Mouse (Mus musculus): ENCODE measurements at regions not wholly inside any gene's neighbourhood (a gene's known extent, or its start where the extent isn't known, plus 50 kb on each side); places are given as distances from the start of the nearest gene placed in this dataset.

DNA sequence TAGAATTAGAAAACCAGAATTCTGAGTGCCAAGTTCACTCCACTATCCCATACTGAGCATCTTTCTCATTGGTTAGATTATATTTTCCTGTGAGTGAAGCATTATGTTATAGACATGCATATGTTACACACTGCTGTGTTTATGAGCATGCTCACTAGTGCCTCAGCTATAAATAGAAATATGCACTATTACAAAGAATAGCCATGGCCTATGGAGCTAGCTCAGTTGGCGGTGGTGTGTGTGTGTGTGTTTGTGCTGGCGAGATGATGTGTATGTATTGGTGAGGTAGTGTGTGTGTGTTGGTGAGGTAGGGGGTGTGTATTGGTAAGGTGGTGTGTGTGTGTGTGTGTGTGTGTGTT is 106.2 kb downstream of the Sec31a start:
- Histone ChIP-seq H3K9ac (ENCODE audit: low read depth, low read length) (no peak overlapping the region), H3K79me2 (ENCODE audit: control insufficient read depth, insufficient read depth, low read length) (no peaks in the 10 kb centered on the region), H3K36me3 (ENCODE audit: control insufficient read depth, insufficient read depth, low read length) (no peaks in the 10 kb centered on the region), H3K27me3 (ENCODE audit: control insufficient read depth, insufficient read depth, low read length) (0 out of 2 replicates have a peak, but pooled peaks cover 5% of the 10 kb centered on the region), H3K4me1 (ENCODE audit: control insufficient read depth, insufficient read depth, low read length) (no peaks in the 10 kb centered on the region), H3K27ac (replicated peaks; ENCODE audit: insufficient read depth, low read depth, low read length) (no peak overlapping the region), H3K4me3 (ENCODE audit: insufficient read depth, low read depth, low read length) (no peak overlapping the region)
- 94% methylated on average over 2 of the region's 2 CpGs for WGBS
- DNase-seq (ENCODE audit: extremely low read depth, low read depth, low spot score): no peak
- TF ChIP-seq CTCF (IDR thresholded peaks at IDR 0.05; ENCODE audit: low read depth, low read length) (no peak), POLR2A (IDR thresholded peaks at IDR 0.05; ENCODE audit: extremely low read depth, insufficient read depth, low read length) (no peak)

GRCm38 (mm10) chr5:100309071-100309806 is 106.8 kb downstream of the Sec31a start:
- Histone ChIP-seq H3K27ac (replicated peaks; ENCODE audit: insufficient read depth, low read depth, low read length) (no peak overlapping the region), H3K9ac (ENCODE audit: low read depth, low read length) (no peak overlapping the region), H3K27me3 (ENCODE audit: control insufficient read depth, insufficient read depth, low read length) (0 out of 2 replicates have a peak, but pooled peaks cover 5% of the 10 kb centered on the region), H3K36me3 (ENCODE audit: control insufficient read depth, insufficient read depth, low read length) (no peaks in the 10 kb centered on the region), H3K4me3 (ENCODE audit: insufficient read depth, low read depth, low read length) (no peak overlapping the region), H3K4me1 (ENCODE audit: control insufficient read depth, insufficient read depth, low read length) (no peaks in the 10 kb centered on the region), H3K79me2 (ENCODE audit: control insufficient read depth, insufficient read depth, low read length) (no peaks in the 10 kb centered on the region)
- WGBS: 79% methylated on average over 17 of the region's 17 CpGs
- no peak for DNase-seq (ENCODE audit: extremely low read depth, low read depth, low spot score)
- TF ChIP-seq CTCF (IDR thresholded peaks at IDR 0.05; ENCODE audit: low read depth, low read length): no peak
- TF ChIP-seq POLR2A (IDR thresholded peaks at IDR 0.05; ENCODE audit: extremely low read depth, insufficient read depth, low read length): no peak

- no peak overlapping the region for H3K4me3 ChIP-seq (ENCODE audit: insufficient read depth, low read depth, low read length)
- no peaks in the 10 kb centered on the region for H3K36me3 ChIP-seq (ENCODE audit: control insufficient read depth, insufficient read depth, low read length)
- no peak overlapping the region for H3K27ac ChIP-seq (replicated peaks; ENCODE audit: insufficient read depth, low read depth, low read length)
- WGBS: 65% methylated on average over 3 of the region's 3 CpGs
- 0 out of 2 replicates have a peak, but pooled peaks cover 5% of the 10 kb centered on the region for H3K27me3 ChIP-seq (ENCODE audit: control insufficient read depth, insufficient read depth, low read length)
- H3K79me2 ChIP-seq (ENCODE audit: control insufficient read depth, insufficient read depth, low read length): no peaks in the 10 kb centered on the region
- no peaks in the 10 kb centered on the region for H3K4me1 ChIP-seq (ENCODE audit: control insufficient read depth, insufficient read depth, low read length)
- DNase-seq (ENCODE audit: extremely low read depth, low read depth, low spot score): no peak
- TF ChIP-seq CTCF (IDR thresholded peaks at IDR 0.05; ENCODE audit: low read depth, low read length) (no peak), POLR2A (IDR thresholded peaks at IDR 0.05; ENCODE audit: extremely low read depth, insufficient read depth, low read length) (no peak)
- H3K9ac ChIP-seq (ENCODE audit: low read depth, low read length): no peak overlapping the region
Measured at GRCm38 (mm10) chr5:100304403-100304802, 111.6 kb downstream of the Sec31a start.

DNA sequence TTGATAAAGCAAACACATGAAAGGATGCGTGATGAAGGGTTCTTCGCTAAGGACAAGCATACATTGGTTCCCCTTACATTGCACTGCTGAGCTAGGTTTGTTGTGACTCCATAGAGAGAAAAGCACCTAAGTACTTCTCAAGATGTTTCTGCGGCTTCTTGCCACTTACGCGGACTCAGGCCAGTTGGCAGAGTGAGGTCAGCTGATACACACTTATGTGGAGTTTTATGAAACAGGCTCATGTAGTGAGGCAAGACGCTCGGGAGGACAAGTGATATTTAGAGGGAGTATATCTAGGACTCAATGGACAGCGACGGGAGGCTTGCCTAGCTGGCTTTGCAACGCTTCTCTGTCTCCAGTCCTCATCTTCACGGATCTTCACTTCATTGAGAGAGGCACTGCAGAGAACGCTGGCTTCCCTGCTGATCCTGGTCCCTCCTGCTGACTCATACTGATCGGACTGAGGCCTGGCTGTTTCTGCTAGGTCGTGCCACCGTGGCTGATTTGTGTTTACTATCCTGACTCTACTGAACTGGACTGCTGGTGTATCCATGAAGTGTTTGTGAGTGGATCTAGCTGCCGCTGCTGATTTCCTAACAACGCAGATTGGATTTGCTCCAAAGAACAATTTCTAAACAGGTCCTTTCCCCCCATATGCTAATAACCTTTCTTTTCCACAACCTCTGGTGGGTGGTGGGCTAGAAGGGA is 113.8 kb downstream of the Sec31a start:
- WGBS: 82% methylated on average over 17 of the region's 17 CpGs
- Histone ChIP-seq H3K36me3 (ENCODE audit: control insufficient read depth, insufficient read depth, low read length) (no peaks in the 10 kb centered on the region), H3K9ac (ENCODE audit: low read depth, low read length) (no peak overlapping the region), H3K4me3 (ENCODE audit: insufficient read depth, low read depth, low read length) (no peak overlapping the region), H3K79me2 (ENCODE audit: control insufficient read depth, insufficient read depth, low read length) (no peaks in the 10 kb centered on the region), H3K27me3 (ENCODE audit: control insufficient read depth, insufficient read depth, low read length) (0 out of 2 replicates have a peak, but pooled peaks cover 5% of the 10 kb centered on the region), H3K4me1 (ENCODE audit: control insufficient read depth, insufficient read depth, low read length) (no peaks in the 10 kb centered on the region), H3K27ac (replicated peaks; ENCODE audit: insufficient read depth, low read depth, low read length) (no peak overlapping the region)
- no peak for DNase-seq (ENCODE audit: extremely low read depth, low read depth, low spot score)
- TF ChIP-seq CTCF (IDR thresholded peaks at IDR 0.05; ENCODE audit: low read depth, low read length) (no peak), POLR2A (IDR thresholded peaks at IDR 0.05; ENCODE audit: extremely low read depth, insufficient read depth, low read length) (no peak)

DNA sequence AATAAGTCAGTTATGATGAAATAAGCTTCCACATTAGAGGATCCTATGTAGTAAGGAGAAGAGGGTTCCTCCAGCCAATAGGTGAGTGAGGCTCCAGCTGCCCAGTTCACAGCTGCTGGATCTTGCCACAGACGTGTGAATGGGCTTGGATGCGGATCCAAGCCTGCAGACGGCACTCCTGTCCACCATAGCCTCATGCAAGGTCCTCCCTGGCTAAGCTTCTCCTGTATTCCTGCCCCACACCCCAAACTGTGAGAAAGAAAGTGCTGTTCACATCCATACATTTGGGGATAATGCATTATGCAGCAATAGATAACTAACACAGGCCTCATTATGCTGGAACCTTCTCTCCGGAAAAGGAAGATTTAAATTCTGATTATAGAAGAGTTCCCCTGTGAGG is 116.9 kb downstream of the Sec31a start:
- no peak overlapping the region for H3K4me3 ChIP-seq (ENCODE audit: insufficient read depth, low read depth, low read length)
- H3K4me1 ChIP-seq (ENCODE audit: control insufficient read depth, insufficient read depth, low read length): no peaks in the 10 kb centered on the region
- H3K79me2 ChIP-seq (ENCODE audit: control insufficient read depth, insufficient read depth, low read length): no peaks in the 10 kb centered on the region
- H3K9ac ChIP-seq (ENCODE audit: low read depth, low read length): no peak overlapping the region
- DNase-seq (ENCODE audit: extremely low read depth, low read depth, low spot score): no peak
- H3K27ac ChIP-seq (replicated peaks; ENCODE audit: insufficient read depth, low read depth, low read length): no peak overlapping the region
- 88% methylated on average over 4 of the region's 4 CpGs for WGBS
- no peaks in the 10 kb centered on the region for H3K36me3 ChIP-seq (ENCODE audit: control insufficient read depth, insufficient read depth, low read length)
- no peaks in the 10 kb centered on the region for H3K27me3 ChIP-seq (ENCODE audit: control insufficient read depth, insufficient read depth, low read length)
- TF ChIP-seq CTCF (IDR thresholded peaks at IDR 0.05; ENCODE audit: low read depth, low read length) (no peak), POLR2A (IDR thresholded peaks at IDR 0.05; ENCODE audit: extremely low read depth, insufficient read depth, low read length) (no peak)

DNA sequence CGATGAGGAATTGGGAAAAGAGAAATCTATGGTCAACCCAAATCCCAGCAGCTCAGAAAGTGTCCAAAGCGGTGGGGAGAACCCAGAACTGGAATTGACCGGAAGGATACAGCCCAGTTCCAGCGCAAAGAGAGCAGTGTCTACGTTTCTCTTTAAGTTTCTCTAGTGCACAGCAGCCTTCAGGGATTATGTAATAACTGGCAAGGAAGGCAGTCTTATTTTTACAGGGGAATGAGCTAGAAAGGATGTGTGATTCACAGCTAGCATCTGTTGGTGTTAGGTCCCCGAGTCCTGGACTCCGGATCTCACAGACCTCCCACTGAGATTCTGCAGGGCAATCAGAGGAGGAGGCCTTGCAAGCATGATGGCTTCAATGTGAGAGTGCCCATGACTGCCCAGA is 121.8 kb downstream of the Sec31a start:
- H3K36me3 ChIP-seq (ENCODE audit: control insufficient read depth, insufficient read depth, low read length): no peaks in the 10 kb centered on the region
- no peaks in the 10 kb centered on the region for H3K4me1 ChIP-seq (ENCODE audit: control insufficient read depth, insufficient read depth, low read length)
- TF ChIP-seq CTCF (IDR thresholded peaks at IDR 0.05; ENCODE audit: low read depth, low read length) (no peak), POLR2A (IDR thresholded peaks at IDR 0.05; ENCODE audit: extremely low read depth, insufficient read depth, low read length) (no peak)
- 78% methylated on average over 7 of the region's 7 CpGs for WGBS
- no peaks in the 10 kb centered on the region for H3K79me2 ChIP-seq (ENCODE audit: control insufficient read depth, insufficient read depth, low read length)
- DNase-seq (ENCODE audit: extremely low read depth, low read depth, low spot score): no peak
- no peaks in the 10 kb centered on the region for H3K27me3 ChIP-seq (ENCODE audit: control insufficient read depth, insufficient read depth, low read length)
- no peak overlapping the region for H3K27ac ChIP-seq (replicated peaks; ENCODE audit: insufficient read depth, low read depth, low read length)
- H3K9ac ChIP-seq (ENCODE audit: low read depth, low read length): no peak overlapping the region
- H3K4me3 ChIP-seq (ENCODE audit: insufficient read depth, low read depth, low read length): no peak overlapping the region

Data from liver, adult 2 months (tissue).